Mouse (Mus musculus): ENCODE data around the gene Ehd1.

Ehd1 gene

DNA sequence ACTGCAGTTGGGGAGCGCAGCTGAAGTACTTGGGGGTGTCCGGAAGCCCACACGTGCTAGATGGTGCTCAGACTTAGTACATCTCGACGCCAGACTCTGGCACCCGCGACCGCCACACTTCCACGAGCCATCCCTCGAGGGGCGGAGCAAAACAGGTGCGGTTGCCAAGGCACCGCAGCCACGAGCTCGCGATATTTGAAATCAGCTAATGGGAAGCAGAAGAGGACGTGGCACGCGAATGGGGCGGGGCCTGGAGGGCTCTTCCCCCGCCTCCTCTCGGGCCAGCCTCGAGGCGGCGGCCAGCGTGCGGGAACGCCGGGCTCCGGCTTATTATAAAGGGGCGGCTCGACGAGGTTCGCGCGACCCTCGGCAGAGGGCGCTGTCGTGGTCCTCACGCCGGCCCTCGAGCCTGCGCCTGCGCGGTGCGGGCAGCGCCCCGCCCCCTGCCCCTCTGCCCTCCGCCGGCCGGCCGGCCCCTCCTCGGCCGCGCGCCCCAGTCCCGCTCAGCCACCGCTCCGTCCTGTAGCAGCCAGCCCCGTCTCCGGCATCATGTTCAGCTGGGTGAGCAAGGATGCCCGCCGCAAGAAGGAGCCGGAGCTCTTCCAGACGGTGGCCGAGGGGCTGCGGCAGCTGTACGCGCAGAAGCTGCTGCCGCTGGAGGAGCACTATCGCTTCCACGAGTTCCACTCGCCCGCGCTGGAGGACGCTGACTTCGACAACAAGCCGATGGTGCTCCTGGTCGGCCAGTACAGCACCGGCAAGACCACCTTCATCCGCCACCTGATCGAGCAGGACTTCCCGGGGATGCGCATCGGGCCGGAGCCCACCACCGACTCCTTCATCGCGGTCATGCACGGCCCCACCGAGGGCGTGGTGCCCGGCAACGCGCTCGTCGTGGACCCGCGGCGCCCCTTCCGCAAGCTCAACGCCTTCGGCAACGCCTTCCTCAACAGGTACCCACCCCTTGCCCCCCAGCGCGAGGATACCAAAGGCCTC lies at the start of gene Ehd1:
TSS of gene Ehd1 (plus strand) at position 300 of the 996 bp plus-strand sequence.
- peak; percentile 95 for DNase-seq

DNA sequence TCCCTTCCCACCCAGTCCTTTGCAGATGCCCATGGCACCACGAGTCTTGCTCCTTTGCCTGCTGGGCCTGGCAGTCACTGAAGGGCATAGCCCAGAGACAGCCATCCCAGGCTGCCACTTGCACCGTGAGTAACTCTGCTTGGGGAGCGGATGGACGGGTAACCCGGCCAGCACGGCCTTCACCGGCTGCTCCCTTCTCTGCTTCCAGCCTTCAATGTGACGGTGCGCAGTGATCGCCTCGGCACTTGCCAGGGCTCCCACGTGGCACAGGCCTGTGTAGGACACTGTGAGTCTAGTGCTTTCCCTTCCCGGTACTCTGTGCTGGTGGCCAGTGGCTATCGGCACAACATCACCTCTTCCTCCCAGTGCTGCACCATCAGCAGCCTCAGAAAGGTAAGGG lies 49.8 kb upstream of the Ehd1 start:
- no peak for DNase-seq

DNA sequence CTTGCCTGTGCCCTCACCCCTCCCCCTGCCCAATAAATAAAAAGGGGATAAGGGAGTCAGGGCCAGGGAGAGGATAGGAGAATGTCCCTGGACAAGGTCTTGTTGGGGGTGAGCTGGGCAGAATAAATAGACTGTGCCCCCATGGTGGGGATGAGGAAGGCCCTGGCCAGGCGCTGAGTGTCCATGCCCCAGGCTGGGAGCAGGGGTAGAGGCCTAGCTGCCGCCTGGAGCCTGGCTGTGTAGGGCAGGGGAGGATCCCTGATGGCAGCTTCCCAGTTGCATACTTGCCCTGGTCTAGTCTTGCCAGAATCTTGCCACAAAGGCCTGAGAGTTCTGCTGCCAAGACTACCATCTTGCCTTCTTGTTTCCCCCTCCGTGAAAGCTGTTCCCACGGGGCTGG lies 48.7 kb upstream of the Ehd1 start:
- DNase-seq = no peak

DNA sequence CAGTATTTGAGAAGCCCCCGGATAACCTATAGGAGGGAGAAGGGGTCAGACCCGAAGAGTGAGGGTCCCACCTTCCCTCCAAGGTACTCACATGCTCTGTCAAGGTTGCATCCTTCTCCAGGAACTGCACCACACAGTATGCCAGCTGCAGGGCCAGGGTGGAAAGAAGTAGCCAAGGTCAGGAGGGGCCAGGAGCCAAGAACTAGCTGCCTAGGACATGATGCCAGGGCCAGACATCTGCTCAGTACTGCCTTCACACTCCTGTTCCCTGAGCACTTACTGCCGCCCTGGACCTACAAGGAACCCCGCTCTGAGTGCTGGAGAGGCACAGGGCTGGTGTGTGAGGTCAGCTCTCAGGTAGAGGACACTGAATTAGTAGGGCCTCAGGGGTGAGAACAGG lies 46.1 kb upstream of the Ehd1 start:
- no peak for DNase-seq

DNA sequence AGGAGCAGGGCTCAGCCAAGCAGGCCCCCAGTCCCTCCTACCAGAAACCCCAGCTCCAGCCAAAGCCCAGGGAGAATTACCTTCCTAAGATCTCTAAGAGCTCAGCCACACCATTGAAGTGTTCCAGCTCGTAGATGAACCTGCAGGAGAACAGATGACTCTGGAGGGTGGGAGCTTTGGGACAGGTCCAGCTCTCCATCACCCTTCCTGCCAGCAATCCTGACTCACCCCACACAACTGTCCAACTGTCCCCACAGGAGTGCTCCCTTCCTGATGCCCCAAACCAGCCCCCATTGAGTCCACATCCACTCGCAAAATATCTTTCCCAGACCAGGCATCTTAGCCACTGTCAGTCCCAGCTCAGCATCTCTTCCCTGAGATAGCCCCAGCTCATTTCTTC lies 45.5 kb upstream of the Ehd1 start:
- no peak for DNase-seq

DNA sequence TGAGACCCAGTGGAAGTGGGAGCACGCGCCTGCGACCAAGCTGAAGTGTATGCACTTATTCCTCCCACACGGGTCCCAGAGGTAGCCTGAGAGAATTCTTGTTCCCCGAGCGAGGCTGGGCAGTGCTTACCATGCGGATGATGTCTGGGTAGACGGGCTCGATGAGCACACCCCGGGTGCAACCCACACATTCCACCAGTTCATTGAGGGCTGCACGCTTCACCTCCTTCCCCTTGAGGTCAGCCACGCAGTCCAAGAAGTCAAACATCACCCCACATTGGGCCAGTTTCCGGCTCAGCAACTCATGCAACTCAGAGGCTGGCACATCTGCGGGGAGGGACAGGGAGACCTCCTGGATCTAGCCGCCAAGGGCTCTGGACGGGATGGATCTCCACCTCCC lies 42.9 kb upstream of the Ehd1 start:
- no peak for DNase-seq

DNA sequence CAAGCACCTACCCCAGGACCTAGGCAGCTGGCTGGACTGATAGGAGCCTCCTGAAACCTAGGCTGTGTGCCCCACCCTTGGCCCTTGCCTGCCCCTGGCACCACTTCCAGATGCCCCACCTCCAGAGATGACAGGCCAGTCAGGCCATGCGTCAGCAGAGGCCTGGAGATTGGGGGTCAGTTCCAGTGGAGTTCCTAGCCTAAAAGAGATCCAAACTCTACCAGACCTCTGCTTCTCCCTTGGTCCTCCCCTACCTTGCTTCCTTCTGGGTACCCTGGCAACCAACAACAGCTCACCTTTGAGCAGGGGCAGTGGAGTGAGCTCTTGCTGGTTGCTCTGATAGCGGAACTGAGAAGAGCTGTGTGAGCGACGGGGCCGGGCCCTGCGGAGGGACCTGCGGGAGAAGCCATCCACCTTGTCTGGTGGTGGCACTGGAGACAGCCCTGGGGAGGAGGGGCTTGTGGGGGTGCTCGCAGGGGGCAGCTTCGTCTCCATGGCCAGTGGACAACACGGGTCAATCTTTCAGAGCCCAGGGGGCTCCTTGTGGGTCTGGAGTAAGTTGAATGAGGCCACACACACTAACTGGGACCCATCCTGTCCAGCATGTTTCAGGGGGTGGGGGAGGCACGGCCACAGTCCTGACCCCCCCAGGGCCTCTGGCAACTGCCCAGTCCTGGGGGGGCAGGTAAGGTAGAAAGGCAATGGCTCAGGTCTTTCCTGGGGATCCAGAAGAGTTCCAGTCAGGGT lies 42.0 kb upstream of the Ehd1 start:
- DNase-seq = no peak

DNA sequence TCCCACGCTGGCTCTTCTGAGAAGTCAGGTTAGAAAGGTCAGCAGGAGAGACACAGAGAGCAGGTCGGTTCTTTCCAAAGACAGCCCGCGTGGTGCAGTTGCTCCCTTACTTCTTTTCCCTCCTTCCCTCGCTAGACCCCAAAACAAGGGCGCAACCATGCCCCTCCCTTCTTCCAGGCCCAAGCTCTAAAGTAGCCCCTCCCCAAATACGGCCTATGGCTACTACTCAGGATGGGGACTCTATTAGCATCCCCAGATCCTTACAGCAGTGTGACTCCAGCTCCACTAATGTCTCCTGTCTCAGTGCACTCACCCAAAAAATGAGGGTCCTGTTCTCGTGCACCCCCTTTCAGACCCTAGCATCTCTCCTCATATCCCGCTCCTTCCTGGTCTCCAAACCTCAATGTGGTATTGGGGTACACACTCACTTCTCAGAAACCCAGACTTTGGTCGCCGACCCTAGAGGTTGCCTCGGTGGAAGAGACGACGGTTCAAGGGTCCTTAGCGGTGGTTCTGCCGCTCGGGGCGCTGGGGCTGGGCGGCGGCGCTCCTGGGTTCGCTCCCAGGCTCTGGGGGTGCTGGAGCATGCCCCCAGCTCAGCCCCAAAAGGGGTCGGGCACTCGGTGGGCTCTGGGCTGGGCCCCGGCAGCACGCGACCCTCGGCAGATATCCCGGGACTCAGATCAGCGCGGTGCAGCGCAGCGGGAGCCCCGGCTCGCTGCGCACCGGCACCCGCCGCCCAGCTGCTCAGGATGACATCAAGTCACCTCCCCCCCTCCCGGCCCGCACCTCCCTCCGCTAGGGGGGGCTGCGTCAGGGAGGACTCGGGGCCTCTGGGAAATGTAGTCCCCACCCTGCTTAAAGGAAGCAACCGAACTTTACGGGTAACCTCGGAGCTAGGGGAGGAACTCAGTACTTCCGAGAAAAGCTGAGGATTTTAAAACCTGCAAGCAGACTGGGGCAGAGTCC lies 41.2 kb upstream of the Ehd1 start, which contains the start of gene Ppp2r5b:
TSS of gene Ppp2r5b (minus strand) at position 789 of the 969 bp plus-strand sequence.
- DNase-seq = peak; percentile 93

DNA sequence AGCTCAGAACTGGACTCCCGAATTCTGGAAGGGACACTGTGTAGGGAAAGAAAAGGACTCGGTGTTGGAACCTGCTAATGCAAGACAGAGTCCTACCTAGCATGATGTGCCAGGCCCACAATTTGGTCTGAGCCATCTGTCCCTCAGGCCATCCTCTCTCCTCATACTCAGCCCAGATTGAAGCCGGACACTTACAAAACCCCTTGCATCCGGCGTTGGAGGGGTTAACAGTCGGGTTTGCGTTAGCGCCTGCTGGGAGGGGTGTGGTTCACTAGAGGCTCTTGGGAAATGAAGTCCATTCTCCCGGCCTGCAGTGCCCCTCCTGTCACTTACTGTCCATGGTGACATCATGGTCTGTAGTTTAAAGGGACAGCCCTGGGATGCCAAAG lies 40.5 kb upstream of the Ehd1 start:
- peak; percentile 90 for DNase-seq

DNA sequence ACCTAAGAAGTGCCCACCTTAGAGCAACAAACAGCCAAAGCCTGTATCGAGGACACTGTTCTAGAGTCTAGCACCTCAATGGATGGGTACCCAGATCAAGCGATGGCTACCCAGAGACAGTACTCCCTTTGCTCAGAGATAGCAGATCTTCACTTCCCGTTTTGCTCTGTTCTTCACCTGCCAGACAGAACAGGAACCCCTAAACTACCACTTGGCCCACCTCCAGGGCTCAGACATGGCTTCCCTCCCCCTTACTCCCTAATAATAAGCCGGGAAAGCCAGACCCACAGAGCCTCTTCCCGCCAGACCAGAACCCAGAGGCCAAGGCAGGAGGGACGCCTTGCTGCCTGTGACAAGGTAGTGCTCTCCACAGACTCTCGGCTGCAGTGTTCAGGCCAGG lies 39.7 kb upstream of the Ehd1 start:
- no peak for DNase-seq

DNA sequence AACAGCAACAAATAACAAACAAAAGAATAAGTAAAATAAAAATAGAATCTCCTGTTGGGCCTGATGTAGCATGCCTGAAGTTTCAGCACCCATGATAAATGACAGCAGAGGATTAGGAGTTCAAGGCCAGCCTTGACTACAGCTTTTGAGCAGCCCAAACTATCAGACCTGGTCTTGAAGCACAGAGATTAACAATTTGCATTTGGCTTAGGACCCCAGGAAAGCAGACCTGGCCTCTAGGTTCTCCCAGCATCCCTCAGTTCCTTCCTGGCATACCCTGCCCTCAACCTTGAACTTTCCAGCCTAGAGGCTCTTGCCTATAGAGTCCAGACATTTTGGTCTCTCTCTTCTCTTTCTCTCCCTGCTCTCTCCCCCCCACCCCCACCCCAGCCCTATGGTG lies 37.8 kb upstream of the Ehd1 start:
- DNase-seq = no peak

DNA sequence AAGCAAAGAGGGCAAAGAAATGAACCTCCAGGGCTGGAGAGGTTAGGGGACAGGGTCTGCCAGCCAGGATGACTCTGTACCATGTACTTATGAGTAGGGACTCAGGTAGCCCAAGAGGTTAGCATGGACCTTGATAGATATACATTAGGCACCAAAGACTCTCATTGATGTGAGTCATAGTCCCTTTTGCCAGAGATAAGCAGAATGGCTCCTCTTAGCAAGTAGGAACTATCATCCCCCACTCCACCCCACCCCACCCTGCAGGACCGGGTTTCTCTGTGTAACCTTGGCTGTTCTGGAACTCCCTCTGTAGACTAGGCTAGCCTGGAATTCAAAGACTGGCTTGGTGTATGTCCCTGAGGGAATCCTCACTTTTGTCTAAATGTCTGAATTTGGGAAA lies 36.4 kb upstream of the Ehd1 start:
- DNase-seq = no peak

DNA sequence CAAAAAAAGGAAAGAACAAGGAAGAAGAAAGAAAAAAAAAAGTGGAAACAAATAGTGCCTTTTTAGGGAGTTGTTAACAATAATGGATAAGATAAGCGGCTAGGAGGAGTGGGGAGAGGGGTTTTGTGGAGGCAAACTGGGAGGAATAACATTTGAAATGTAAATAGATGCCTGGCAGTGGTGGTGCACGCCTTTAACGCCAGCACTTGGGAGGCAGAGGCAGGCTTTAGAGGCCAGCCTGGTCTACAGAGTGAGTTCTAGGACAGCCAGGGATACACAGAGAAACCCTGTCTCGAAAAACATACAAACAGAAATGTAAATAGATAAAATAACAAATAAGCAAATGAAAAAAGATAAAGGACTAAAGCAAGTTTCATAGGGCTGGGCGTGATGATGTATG lies 35.8 kb upstream of the Ehd1 start:
- no peak for DNase-seq

DNA sequence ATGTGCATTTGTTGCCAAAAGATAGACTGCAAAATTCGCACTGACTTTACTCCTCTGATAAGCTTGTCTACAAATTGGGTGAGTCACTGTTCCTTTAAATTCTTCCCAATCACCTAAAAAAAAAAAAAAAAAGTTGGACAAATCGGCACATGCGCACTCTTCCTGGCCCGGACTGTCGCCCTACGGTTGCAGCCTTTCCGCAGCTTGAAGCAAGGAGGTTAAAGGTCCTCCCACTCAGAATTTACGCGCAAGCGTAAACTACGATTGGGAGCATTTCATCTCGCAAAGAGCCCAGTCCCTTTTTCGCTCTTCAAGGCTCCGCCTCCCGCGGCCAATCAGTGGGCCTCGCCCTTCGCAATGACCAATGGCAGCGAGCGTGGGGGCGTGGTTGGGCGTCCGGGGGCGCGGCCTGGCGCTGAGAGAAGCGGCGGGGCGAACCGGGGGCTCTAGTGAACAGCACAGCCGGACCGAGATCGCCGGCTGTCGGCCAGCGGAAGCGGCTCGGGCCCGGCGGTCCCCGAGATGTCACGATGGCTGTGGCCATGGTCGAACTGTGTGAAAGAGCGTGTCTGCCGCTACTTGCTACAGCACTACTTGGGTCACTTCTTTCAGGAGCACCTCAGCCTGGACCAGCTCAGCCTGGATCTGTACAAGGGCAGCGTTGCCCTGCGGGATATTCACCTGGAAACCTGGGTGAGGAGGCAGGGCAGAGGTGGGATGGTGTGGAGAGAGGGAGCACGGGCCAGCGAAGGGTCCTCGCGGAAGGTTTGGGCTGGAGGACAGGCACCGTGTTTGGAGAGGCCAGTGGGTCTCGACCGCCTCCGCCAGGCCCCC lies 35.0 kb upstream of the Ehd1 start, which contains the start of gene Atg2a:
TSS of gene Atg2a (plus strand) at position 395 of the 834 bp plus-strand sequence.
- DNase-seq = peak; percentile 97

DNA sequence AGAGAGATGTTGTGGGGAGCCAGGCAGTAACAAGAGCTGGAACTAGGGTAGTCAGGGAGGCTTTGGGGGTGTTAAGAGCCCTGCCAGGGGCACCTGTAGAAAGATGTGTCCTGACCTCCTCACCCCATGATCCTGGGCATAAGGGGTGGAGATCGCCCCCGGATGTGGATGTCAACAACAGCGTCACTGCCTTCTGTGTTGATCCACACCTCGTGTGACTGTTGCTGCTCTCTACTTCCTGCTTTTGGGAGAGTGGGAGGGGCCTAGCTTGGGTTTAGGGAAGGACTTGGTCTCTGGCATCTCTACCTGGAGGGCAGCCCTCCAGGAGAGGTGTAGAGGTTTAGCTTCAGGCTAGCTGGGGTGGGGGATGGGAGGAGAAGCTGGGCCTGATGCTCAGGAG lies 34.2 kb upstream of the Ehd1 start:
- no peak for DNase-seq

DNA sequence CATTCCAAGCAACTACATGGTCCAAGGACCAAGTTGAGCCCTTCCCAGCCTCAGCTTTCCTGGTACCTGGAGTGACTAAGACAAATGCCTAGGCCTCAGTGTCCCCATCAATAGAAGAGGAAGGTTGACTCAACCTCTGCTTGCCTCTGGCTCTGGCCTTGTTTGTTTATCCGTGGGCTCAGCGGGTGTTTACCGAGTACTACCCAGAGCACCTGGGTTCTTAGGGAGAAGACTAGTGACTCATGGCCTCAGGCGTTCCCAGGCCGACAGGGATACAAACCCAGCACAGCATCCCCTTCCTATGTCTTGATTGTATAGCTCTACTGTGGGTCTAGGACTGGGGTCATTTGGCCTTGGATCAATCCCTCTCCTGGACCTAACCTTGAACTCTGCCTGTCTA lies 33.3 kb upstream of the Ehd1 start:
- no peak for DNase-seq

DNA sequence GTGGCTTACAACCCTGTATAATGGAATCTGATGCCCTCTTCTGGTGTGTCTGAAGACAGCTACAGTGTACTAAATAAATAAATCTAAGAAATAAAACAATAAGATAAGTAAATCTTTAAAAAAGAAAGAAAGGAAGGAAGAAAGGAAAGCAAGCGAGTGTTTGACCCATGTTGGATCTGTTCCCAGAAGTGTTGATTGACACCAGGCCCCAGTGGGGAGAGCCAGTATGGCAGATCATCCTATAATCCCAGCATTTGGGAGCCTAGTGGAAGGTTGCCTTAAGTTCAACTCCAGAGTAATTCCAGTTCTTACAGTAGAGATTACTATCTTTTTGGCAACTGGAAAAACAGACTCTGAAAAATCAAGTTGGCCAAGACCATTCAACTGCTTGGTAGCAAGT lies 30.7 kb upstream of the Ehd1 start:
- no peak for DNase-seq

DNA sequence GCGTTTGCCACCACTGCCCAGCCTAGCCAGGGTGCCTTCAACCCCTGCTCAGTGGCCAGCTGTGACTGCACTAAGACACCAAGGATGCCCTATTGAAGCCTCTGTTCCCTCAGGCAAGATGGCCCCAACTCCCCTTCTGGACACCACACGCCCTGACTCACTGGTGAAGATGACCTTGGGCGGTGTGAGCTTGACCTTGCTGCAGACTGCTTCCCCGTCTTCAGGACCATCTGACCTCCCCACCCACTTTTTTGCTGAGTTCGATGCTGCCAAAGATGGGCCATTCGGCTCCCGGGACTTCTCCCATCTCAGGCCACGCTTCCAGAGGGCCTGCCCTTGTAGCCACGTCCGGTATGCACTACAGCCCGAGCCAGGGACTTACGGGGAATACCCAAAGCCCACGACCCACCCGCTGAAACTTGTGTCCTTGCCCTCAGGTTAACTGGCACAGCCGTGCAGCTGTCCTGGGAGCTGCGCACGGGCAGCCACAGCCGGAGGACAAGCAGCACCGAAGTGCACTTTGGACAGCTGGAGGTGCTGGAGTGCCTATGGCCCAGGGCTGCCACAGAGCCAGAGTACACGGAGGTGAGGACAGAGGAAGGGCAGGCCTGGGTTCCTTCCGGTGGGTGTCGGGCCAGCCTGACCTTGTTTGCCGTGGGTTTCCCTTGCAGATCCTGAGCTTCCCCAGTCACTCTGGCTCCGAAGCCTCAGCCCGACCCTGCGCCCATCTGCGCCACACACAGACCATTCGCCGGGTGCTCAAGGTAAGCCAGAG lies 28.8 kb upstream of the Ehd1 start:
- no peak for DNase-seq

DNA sequence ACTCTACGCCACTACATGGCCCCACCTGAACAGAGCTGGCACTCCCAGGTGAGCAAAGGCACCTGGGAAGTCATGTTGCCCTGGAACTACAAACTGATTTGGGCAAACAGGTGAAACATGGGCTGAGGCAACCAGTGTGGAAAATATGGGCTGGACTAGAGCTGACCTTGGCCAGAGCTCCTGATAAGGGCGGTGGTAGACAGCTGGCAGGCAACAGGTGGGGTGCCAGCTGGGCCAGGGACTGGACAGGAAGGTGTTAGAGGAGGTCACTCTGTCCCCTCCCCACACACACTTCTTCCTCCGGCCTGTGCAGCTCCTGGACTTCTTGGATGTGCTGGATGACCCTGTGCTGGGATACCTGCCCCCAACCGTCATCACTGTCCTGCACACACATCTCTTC lies 23.5 kb upstream of the Ehd1 start:
- DNase-seq = no peak

DNA sequence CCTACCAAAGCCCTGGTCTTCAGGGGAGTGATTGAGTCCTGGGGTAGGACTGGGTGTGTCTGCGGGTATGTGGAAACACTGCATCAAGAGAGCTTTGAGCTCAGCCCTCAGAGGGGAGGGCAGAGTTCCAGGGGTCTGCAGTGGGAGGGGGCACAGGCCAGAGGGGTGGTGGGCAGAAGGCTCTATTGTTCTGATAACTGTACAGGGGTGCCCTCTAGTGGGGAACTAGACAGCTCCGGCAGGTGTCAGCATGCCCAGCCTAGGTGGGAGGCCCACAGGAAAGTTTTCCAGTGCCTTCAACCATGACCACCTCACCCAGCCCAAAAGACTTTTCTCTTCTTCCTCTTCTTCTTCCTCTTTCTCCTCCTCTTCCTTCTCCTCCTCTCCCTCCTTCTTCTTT lies 16.1 kb upstream of the Ehd1 start:
- no peak for DNase-seq

DNA sequence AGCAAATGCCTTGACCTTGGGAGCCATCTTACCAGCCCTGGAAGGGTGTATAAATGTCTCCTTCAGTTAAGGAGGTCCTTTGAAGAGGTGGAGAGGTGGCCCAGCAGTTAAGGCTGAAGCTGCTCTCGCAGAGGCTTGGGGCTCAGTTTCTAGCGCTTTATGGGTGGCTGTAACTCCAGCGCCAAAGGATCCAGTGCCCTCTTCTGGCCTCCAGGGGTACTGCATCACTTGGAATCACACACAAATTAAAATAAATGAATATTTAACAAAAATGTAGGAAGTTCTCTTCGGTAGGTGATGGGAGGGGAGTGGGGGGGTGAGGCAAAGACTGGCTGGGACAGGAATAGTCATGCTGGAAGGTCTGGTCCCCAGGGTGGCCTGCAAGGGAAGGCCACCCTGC lies 15.6 kb upstream of the Ehd1 start:
- DNase-seq = no peak
